Mouse (Mus musculus) frontal cortex, postnatal 36 days (tissue): ENCODE results near the gene Btbd2.

Experiments used
- DNase-seq, 2 experiments: peaks; one replicate each; pipeline ENCODE4 v3.0.0; 2022; ENCODE audit warnings: low spot score in 2 of 2

Btbd2 gene

GRCm38 (mm10) chr10:80646936-80647335 lies 9.9 kb downstream of the Btbd2 start:
- DNase-seq: no peak

- no peak for DNase-seq
Observed at GRCm38 (mm10) chr10:80635345-80635744, 21.5 kb downstream of the Btbd2 start.

GRCm38 (mm10) chr10:80628925-80629324 lies 27.9 kb downstream of the Btbd2 start:
- DNase-seq: no peak

- no peak for DNase-seq
Observed at GRCm38 (mm10) chr10:80627685-80628084, 29.2 kb downstream of the Btbd2 start.

- no peak for DNase-seq
Observed at GRCm38 (mm10) chr10:80625764-80626163, 31.1 kb downstream of the Btbd2 start.

GRCm38 (mm10) chr10:80623457-80624191 lies 33.2 kb downstream of the Btbd2 start:
- DNase-seq: peak; percentile 33 to 57

GRCm38 (mm10) chr10:80622661-80623456 lies 34.0 kb downstream of the Btbd2 start, which contains the start of gene Csnk1g2:
Gene Csnk1g2 (plus strand): TSS chr10:80622838.
- no peak for DNase-seq

- DNase-seq: peak; percentile 99 to 100
Observed at GRCm38 (mm10) chr10:80621940-80622660, 34.8 kb downstream of the Btbd2 start.

- no peak for DNase-seq
Observed at GRCm38 (mm10) chr10:80621690-80621939, 35.3 kb downstream of the Btbd2 start.

GRCm38 (mm10) chr10:80620796-80621689 lies 35.8 kb downstream of the Btbd2 start:
- no peak for DNase-seq

- no peak for DNase-seq
Observed at GRCm38 (mm10) chr10:80620365-80620764, 36.5 kb downstream of the Btbd2 start.

GRCm38 (mm10) chr10:80619465-80620244 lies 37.2 kb downstream of the Btbd2 start:
- no peak for DNase-seq

GRCm38 (mm10) chr10:80618181-80618580 lies 38.7 kb downstream of the Btbd2 start:
- no peak for DNase-seq

- DNase-seq: no peak
Observed at GRCm38 (mm10) chr10:80614351-80614750, 42.5 kb downstream of the Btbd2 start.

GRCm38 (mm10) chr10:80613821-80614220 lies 43.0 kb downstream of the Btbd2 start:
- no peak for DNase-seq

- DNase-seq: no peak
Observed at GRCm38 (mm10) chr10:80611905-80612304, 45.0 kb downstream of the Btbd2 start.

GRCm38 (mm10) chr10:80611024-80611423 lies 45.8 kb downstream of the Btbd2 start:
- peak in 1 of 2 experiments; percentile 40 for DNase-seq

- no peak for DNase-seq
Observed at GRCm38 (mm10) chr10:80610116-80610785, 46.6 kb downstream of the Btbd2 start.

GRCm38 (mm10) chr10:80609269-80609924 lies 47.5 kb downstream of the Btbd2 start:
- no peak for DNase-seq

GRCm38 (mm10) chr10:80608435-80608834 lies 48.4 kb downstream of the Btbd2 start:
- no peak for DNase-seq
